Mouse (Mus musculus): ENCODE results near the gene Agr2.

DNA sequence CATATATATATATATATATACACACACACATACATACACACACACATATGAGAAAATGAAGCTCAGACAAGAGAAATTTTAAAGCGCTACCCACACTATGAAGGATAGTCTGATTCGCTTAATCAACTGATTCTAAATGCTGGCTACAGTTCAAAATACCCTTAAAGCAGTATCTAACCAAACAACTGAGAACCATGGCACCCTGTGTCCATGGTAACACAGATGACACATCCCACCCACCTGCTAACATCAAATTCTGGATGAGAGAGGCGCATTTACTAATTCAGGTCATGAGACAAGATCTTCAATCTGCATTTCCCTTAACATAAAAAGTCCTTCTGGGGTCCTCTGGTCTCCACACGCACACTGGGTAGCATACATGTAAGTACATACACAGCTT lies 33.4 kb downstream of the Agr2 start:
- TF ChIP-seq CTCF (IDR thresholded peaks at IDR 0.05; ENCODE audit: insufficient read depth, low read length) (no peak), POLR2A (IDR thresholded peaks at IDR 0.05; ENCODE audit: borderline replicate concordance, extremely low read depth, low read depth, low read length) (no peak)
